Mouse (Mus musculus) heart, embryonic 11.5 days (tissue): ENCODE data around the gene Cox19. TPM values are rescaled to one million over a fixed set of nuclear protein-coding genes. Genes with fewer than 3 reads are reported as not detected.

Experiments
- ATAC-seq: fragments of 200-750 bp; cut with Nextera tagmentation; replicated peaks from 2 replicates; pipeline ENCODE4 v1.8.0; 2017; ENCODE audit warnings: moderate library complexity; ENCODE audit not compliant: insufficient number of reproducible peaks, low FRiP score, low TSS enrichment
- H3K27ac ChIP-seq: fragments of 300-500 bp; sonication (generic); 2 replicates; pipeline ENCODE4 v1.5.1; 2014; ENCODE audit warnings: mild to moderate bottlenecking, low read depth, low read length
- H3K27me3 ChIP-seq: fragments of 300-500 bp; sonication (generic); 2 replicates; pipeline ENCODE4 v1.6.1; 2014; ENCODE audit warnings: mild to moderate bottlenecking, low read length, mixed read lengths; ENCODE audit not compliant: control insufficient read depth, insufficient read depth
- H3K36me3 ChIP-seq: fragments of 300-500 bp; sonication (generic); 2 replicates; pipeline ENCODE4 v1.6.1; 2014; ENCODE audit warnings: mild to moderate bottlenecking, low read length, moderate library complexity, mixed read lengths; ENCODE audit not compliant: control insufficient read depth, insufficient read depth
- H3K4me1 ChIP-seq: fragments of 300-500 bp; sonication (generic); 2 replicates; pipeline ENCODE4 v1.6.1; 2014; ENCODE audit warnings: low read length; ENCODE audit not compliant: control insufficient read depth, insufficient read depth
- H3K4me2 ChIP-seq: fragments of 300-500 bp; sonication (generic); 2 replicates; pipeline ENCODE4 v1.6.1; 2014; ENCODE audit warnings: mild to moderate bottlenecking, moderate library complexity
- H3K4me3 ChIP-seq: fragments of 300-500 bp; sonication (generic); 2 replicates; pipeline ENCODE4 v1.5.1; 2014; ENCODE audit warnings: low read depth, low read length
- H3K9ac ChIP-seq: fragments of 300-500 bp; sonication (generic); 2 replicates; pipeline ENCODE4 v1.6.1; 2014; ENCODE audit warnings: mild to moderate bottlenecking, low read depth, low read length, moderate library complexity
- H3K9me3 ChIP-seq: fragments of 300-500 bp; sonication (generic); replicated peaks from 2 replicates; pipeline ENCODE4 v1.6.1; 2016; ENCODE audit warnings: low read length; ENCODE audit not compliant: control insufficient read depth
- WGBS: fragments of 180-500 bp; shearing (Covaris S2); extraction: QIAGEN DNeasy Blood & Tissue Kit; methylation state at CpG from one replicate; pipeline ENCODE4 v1.1.7; 2014; ENCODE audit not compliant: insufficient replicate concordance; 5-methylcytosine and 5-hydroxymethylcytosine counted together
- microRNA counts: library from miRNA; unstranded; fragments of <30 nt; microRNA quantifications from one replicate; lab custom pipeline; 2015
- microRNA-seq: library from miRNA; unstranded; fragments of <30 nt; microRNA quantifications from one replicate; pipeline ENCODE4, GENCODE M21; 2016; ENCODE audit warnings: borderline number of aligned reads
- polyA plus RNA-seq: library from polyadenylated mRNA; unstranded; fragments of >200 nt; fragmentation: Nextera tagmentation; extraction: Ambion mirVana; gene quantifications from 2 replicates; pipeline ENCODE4 v1.2.1, GENCODE M21; 2014

The Cox19 gene
- polyA plus RNA-seq, 1 experiment from 2014 or later: 95.2 TPM

DNA sequence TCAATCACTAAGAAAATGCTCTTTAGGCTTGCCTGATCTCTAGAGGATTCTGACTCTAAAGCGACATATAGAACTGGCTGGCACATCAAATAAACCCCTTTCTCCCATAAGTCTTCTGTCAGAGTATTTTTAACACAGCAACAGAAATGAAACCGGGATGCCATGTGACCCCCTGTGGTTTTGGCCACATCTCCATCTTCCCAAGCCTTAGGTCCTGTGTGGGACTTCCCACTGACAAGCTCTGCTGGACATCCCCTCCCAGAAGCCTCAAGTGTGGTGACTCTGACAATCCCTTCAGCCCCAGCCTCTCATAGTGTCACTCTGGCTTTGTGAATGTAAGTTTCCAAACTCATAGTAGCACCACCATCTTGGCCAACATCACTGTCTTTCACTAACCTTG, 57.1 kb downstream of the Cox19 start:
- Histone ChIP-seq H3K9ac (no peak overlapping the region), H3K36me3 (no peaks in the 10 kb centered on the region), H3K9me3 (no peaks in the 10 kb centered on the region), H3K27ac (no peak overlapping the region), H3K27me3 (no peaks in the 10 kb centered on the region), H3K4me2 (no peak overlapping the region), H3K4me3 (no peak overlapping the region), H3K4me1 (no peaks in the 10 kb centered on the region)
- WGBS: 61% methylated on average over 2 of the region's 2 CpGs
- ATAC-seq: no peak

DNA sequence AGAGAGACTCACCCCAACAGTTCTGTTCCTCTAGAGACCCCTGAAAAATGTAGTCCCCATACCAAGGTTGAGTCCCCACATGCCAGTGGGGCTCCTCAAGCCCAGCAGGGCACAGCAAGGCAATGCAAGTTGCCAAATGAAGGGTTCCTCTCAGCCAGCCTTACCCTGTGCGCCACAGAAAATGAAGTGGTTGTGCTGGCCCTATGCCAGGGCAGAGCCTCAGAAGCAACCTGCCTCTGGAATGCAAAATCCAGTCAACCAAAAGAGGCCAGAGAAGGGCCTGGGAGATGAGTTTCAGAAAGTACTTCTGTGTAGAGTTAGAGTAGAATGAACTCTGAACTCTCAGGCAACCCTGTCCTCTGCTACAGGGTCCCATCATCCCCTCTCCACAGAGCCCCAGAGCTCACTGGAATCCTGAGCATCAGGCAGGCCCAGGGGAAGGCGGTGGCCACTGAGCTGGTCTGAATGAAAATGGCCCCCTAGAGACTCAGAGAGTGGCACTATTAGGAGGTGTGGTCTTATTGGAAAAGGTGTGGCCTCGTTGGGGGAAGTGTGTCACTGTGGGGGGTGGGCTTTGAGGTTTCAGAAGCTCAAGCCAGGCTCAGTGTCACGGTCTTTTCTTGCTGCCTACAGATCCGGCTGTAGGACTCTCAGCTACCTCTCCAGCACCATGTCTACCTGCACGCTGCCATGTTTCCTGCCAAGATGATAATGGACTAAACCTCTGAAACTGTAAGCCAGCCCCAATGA, 59.2 kb downstream of the Cox19 start:
- ATAC-seq: no peak
- no peak overlapping the region for H3K27ac ChIP-seq
- no peaks in the 10 kb centered on the region for H3K4me1 ChIP-seq
- no peak overlapping the region for H3K4me2 ChIP-seq
- H3K9ac ChIP-seq: no peak overlapping the region
- no peaks in the 10 kb centered on the region for H3K9me3 ChIP-seq
- H3K4me3 ChIP-seq: no peak overlapping the region
- H3K27me3 ChIP-seq: no peaks in the 10 kb centered on the region
- H3K36me3 ChIP-seq: no peaks in the 10 kb centered on the region
- WGBS: 64% methylated on average over 6 of the region's 6 CpGs

DNA sequence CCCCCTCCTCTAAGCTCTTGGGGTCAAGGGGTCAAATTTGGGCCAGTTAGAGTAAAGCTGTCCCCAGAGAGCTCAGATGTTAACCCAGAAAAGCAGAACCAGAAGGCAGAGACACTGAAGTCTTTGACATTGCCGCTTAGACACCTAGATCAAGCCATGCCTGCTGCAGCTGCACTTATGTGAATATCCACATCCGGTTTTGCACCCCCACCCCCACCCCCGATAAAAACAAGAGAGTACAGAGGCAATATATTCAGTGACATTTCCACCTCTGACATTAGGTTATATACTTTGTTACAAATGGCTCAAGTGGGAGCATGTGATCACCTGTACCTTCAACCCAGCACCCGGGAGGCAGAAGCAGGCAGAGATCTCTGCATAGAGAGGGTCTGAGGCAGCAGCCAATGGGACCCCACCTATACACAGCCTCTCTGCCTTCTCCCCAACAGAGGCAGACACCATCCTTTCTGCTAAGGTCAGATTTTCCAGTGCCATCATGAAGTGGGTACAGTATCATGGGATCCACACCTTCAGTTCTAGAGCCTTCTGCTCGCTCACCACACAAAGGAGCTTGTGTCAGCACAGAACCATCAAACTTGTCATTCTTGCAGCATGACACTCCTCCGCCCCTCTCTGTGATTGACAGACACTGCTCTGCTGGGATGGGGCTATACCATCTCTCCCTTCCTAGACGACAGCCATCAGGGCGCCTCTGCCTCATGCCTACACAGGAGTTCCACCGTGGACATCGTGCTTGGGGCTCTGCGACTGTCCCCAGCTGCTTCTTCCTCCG, 60.6 kb downstream of the Cox19 start:
- no peak overlapping the region for H3K27ac ChIP-seq

DNA sequence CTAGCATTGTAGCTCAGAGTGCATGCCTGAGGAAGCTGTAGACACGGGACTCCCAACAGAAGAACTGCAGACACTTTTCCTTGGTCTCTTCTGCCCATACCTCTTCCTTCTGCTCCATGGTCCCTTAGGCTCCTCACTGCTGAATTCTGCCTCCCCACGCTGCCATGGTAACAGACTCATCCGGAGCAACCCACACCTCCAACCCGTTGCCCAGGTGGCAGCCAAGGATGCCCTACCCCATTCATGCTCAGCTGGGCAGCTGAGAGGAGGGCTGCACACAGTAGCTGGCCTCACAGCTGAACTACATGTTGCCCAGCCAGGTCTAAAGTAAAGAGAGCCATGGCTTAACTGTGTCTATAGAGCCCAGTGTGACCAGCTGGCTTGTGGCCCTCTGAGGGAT, 62.6 kb downstream of the Cox19 start:
- Histone ChIP-seq H3K27ac (no peak overlapping the region), H3K9me3 (no peaks in the 10 kb centered on the region), H3K36me3 (no peaks in the 10 kb centered on the region), H3K4me2 (no peak overlapping the region), H3K4me3 (no peak overlapping the region), H3K9ac (no peak overlapping the region), H3K27me3 (no peaks in the 10 kb centered on the region), H3K4me1 (peaks cover 10% of the 10 kb centered on the region)
- no peak for ATAC-seq
- 70% methylated on average over 4 of the region's 4 CpGs for WGBS

More for the DNA sequence above, 60.6 kb downstream of the Cox19 start:
- ATAC-seq: no peak
- Histone ChIP-seq H3K27me3 (no peaks in the 10 kb centered on the region), H3K4me3 (no peak overlapping the region), H3K4me2 (no peak overlapping the region), H3K9ac (no peak overlapping the region), H3K36me3 (no peaks in the 10 kb centered on the region), H3K9me3 (no peaks in the 10 kb centered on the region), H3K4me1 (peaks cover 5% of the 10 kb centered on the region)
- WGBS: 76% methylated on average over 12 of the region's 12 CpGs

DNA sequence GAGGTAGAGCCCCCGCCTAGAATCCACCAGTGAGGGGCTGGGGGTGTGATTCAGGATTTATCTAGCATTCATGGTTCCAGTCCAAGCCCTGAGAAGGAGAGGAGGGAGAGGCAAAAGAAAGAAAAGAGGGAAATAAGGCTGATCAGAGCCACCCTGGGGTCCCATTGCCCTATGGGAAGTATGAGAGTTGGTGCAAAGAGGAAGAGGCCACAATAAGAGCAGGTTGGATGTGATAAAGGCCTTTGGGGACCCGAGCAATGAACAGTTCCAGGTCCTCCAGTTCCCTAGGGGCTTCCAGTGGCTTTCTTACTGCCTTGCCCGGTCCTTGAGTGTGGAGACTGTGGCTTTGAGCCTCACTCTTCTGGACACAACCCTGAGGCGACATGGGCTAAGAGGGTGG, 63.4 kb downstream of the Cox19 start:
- Histone ChIP-seq H3K9me3 (no peaks in the 10 kb centered on the region), H3K27me3 (no peaks in the 10 kb centered on the region), H3K36me3 (no peaks in the 10 kb centered on the region), H3K4me2 (no peak overlapping the region), H3K4me1 (peaks cover 10% of the 10 kb centered on the region), H3K4me3 (no peak overlapping the region), H3K27ac (no peak overlapping the region), H3K9ac (no peak overlapping the region)
- WGBS: 84% methylated on average over 4 of the region's 4 CpGs
- no peak for ATAC-seq

DNA sequence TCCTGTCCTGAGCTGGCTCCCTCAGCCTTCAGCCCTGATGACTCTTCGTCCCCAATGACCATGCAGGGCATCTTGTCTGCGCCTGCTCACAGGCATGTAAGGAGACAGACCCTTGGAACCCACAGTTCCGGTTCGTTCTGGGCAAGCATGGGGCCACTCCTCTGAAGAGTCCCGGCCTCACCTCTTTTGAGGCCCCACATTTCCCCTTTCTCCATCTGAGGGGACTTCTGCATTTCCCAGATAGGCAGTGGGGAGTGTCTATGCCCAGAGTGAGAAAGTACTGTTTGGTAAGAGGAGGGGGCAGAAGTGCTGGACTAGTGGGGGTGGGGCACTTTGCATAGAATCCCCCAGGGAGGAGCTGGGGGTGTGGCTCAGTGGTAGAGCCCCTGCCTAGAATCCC, 64.1 kb downstream of the Cox19 start:
- Histone ChIP-seq H3K27me3 (no peaks in the 10 kb centered on the region), H3K27ac (no peak overlapping the region), H3K4me1 (peaks cover 10% of the 10 kb centered on the region), H3K4me3 (no peak overlapping the region), H3K36me3 (no peaks in the 10 kb centered on the region), H3K9me3 (no peaks in the 10 kb centered on the region), H3K9ac (no peak overlapping the region), H3K4me2 (no peak overlapping the region)
- no peak for ATAC-seq
- WGBS: 86% methylated on average over 5 of the region's 5 CpGs

MicroRNA genes within 50 kb of the gene (microRNA counts, 519-probe panel; counts per million panel counts)
- 32.2 counts per million for microRNA mmu-miR-339-3p (lab: Ali Mortazavi, UCI)
- 32.2 counts per million for microRNA mmu-miR-339-5p (lab: Ali Mortazavi, UCI)

Small RNA genes lying within 50 kb of the gene (microRNA-seq; reads per million reads assigned to microRNA genes)
- 427 reads per million, percentile 78 among the genes with 10 or more reads in this experiment for gene Mir339

Other genes with a start within 250 kb of the Cox19 start
- 5.3 and 8.4 TPM in 2 replicates for gene Prkar1b, start 201.4 kb downstream of the Cox19 start, polyA plus RNA-seq
- gene Dnaaf5, start 201.2 kb downstream of the Cox19 start, polyA plus RNA-seq: 6.2 and 6.9 TPM in 2 replicates
- gene Sun1, start 150.8 kb downstream of the Cox19 start, polyA plus RNA-seq: 33.4 and 40.9 TPM in 2 replicates
- 138 and 139 TPM in 2 replicates for gene Get4, start 99.1 kb downstream of the Cox19 start, polyA plus RNA-seq
- gene Adap1, start 25.8 kb downstream of the Cox19 start, polyA plus RNA-seq: 1.4 and 2.5 TPM in 2 replicates
- gene Cyp2w1, start 1.2 kb upstream of the Cox19 start, polyA plus RNA-seq: not detected in 2 replicates
- gene Gpr146, start 26.3 kb upstream of the Cox19 start, polyA plus RNA-seq: 7.2 and 7.5 TPM in 2 replicates
- 0.17 and 0.21 TPM in 2 replicates for gene C130050O18Rik, start 53.9 kb upstream of the Cox19 start, polyA plus RNA-seq
- 0.57 and 0.72 TPM in 2 replicates for gene Gper1, start 71.7 kb upstream of the Cox19 start, polyA plus RNA-seq
- 19.3 and 21.9 TPM in 2 replicates for gene 3110082I17Rik, start 109.1 kb upstream of the Cox19 start, polyA plus RNA-seq
- gene Zfand2a, start 133.1 kb upstream of the Cox19 start, polyA plus RNA-seq: 6.3 and 7.2 TPM in 2 replicates
- gene Uncx, start 192.1 kb upstream of the Cox19 start, polyA plus RNA-seq: 0.09 TPM in 1 of 2 replicates, not detected in the other